Comparison of ENCODE assay signal across 8 mouse cellular contexts in the genomic region with DNA sequence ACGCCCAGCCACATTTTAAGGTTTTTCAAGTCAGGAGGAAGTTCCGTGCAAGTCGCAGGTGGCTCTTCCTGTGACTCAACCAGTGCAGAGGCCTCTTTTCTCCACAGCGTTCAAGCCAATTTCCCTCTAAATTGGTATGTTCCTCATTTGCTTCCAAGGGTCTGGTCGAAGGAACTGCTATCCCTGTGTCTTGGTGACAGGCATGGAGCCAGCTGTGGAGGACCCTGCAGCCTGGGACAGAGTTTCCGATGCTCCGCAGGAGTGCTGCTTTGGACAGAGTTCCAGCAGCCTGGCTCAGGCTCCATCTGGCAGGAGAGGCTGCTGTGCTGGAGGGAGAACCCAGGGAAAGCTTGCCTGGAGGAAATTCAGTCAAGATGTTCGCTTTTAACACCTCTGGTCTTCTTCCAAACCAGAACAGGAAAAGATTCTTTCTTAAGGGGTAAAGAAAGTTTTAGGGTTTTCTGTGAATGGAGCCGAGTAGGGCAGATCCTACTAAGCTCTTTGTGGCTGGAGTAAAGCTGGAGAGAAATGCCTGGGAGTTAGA. TPM values are rescaled to one million over a fixed set of nuclear protein-coding genes. Genes with fewer than 3 reads are reported as not detected.
DNase-seq lines count a peak whose midpoint lies in the region; ATAC-seq and TF ChIP-seq lines count a peak whose summit lies in the region.

No protein-coding gene starts in this region.

- no peak for ATAC-seq in midbrain, embryonic 13.5 days

- no peak overlapping the region for H3K9ac ChIP-seq in midbrain, embryonic 13.5 days (replicated peaks)

- TF ChIP-seq CTCF in kidney, adult 2 months (conservative IDR thresholded peaks at IDR 0.05; ENCODE audit: insufficient read depth, insufficient read length, low read depth, low read length) = no peak

- no peak for TF ChIP-seq POLR2A in kidney, adult 2 months (IDR thresholded peaks at IDR 0.05; ENCODE audit: low read depth, low read length)

- H3K27ac ChIP-seq in kidney, adult 2 months (ENCODE audit: insufficient read depth, low read depth, low read length) = no peak overlapping the region
- H3K27ac ChIP-seq in midbrain, embryonic 13.5 days = no peak overlapping the region

- WGBS in kidney, adult 2 months = 57% methylated on average over 9 of the region's 9 CpGs
- WGBS in midbrain, embryonic 13.5 days = 79% methylated on average over 9 of the region's 9 CpGs

- DNase-seq in kidney, postnatal 10 days = peak; percentile 51
- DNase-seq in kidney, adult 2 months = no peak
- peak; percentile 10 for DNase-seq in cerebellum, adult 9-11 months
- DNase-seq in gastrocnemius, postnatal 4 days (ENCODE audit: low spot score in 2 of 2) = peak; percentile 54 to 69
- DNase-seq in left cerebral cortex, postnatal 4 days = peak; percentile 79
- peak; percentile 44 for DNase-seq in right cerebral cortex, postnatal 4 days
- no peak for DNase-seq in adrenal gland, adult 8-10 months

- intact Hi-C loops in left cerebral cortex, postnatal 4 days (cut with DNase I) = no loop called here

- no peak overlapping the region for H3K4me3 ChIP-seq in kidney, adult 2 months (ENCODE audit: insufficient read depth, low read depth, low read length)
- H3K4me3 ChIP-seq in midbrain, embryonic 13.5 days (replicated peaks) = no peak overlapping the region

- H3K36me3 ChIP-seq in kidney, adult 2 months (ENCODE audit: control insufficient read depth, insufficient read depth, low read length) = no peaks in the 10 kb centered on the region
- no peaks in the 10 kb centered on the region for H3K36me3 ChIP-seq in midbrain, embryonic 13.5 days

- H3K4me2 ChIP-seq in midbrain, embryonic 13.5 days (replicated peaks) = no peak overlapping the region

- no peaks in the 10 kb centered on the region for H3K27me3 ChIP-seq in kidney, adult 2 months (replicated peaks; ENCODE audit: control insufficient read depth, insufficient read depth, low read length)
- H3K27me3 ChIP-seq in midbrain, embryonic 13.5 days = no peaks in the 10 kb centered on the region

- no peaks in the 10 kb centered on the region for H3K9me3 ChIP-seq in midbrain, embryonic 13.5 days

- H3K4me1 ChIP-seq in kidney, adult 2 months (ENCODE audit: control insufficient read depth, insufficient read depth, low read length) = no peaks in the 10 kb centered on the region
- H3K4me1 ChIP-seq in midbrain, embryonic 13.5 days (replicated peaks) = no peaks in the 10 kb centered on the region

RNA-seq across cellular contexts. Expression of gene Gas7, which starts 27.1 kb away (rescaled TPM):
- polyA plus RNA-seq in kidney, adult 2 months (2012; rRNA removed) = 3.6 and 3.8 TPM in 2 replicates
- total RNA-seq in gastrocnemius, postnatal 4 days (2021) = 10 to 100 TPM; 60.5 to 63.7 TPM
- total RNA-seq in left cerebral cortex, postnatal 4 days (2021) = 100 to 1,000 TPM; 371 to 375 TPM
- polyA plus RNA-seq in midbrain, embryonic 13.5 days (2015; fragmentation: Nextera tagmentation; extraction: Ambion mirVana) = 11.9 TPM in 2 replicates
- total RNA-seq in adrenal gland, adult 8-10 months (2022) = 100 to 1,000 TPM in 1 of 4 experiments, 10 to 100 TPM in 3; 48.7 to 104 (median 74.3) TPM

Comparison
In these comparisons a context has a peak if more than half of its experiments do, and no peak if none do; other contexts are left out.
1. DNase-seq: peak in kidney, postnatal 10 days (single experiment), cerebellum, adult 9-11 months (single experiment), gastrocnemius, postnatal 4 days (2 of 2), left cerebral cortex, postnatal 4 days (single experiment) and right cerebral cortex, postnatal 4 days (single experiment); none in kidney, adult 2 months (single experiment) and adrenal gland, adult 8-10 months (single experiment).